Mouse (Mus musculus) erythroblast, embryonic 14.5 days (primary cell): ENCODE results near the gene Tmem181a.
"Not testable (repeated sequence)": the region's sequence is repeated elsewhere in the genome, so short reads cannot be mapped to it uniquely, and the experiment has no call there.

Experiments used
- GATA1 ChIP-seq: IDR thresholded peaks from 2 replicates; pipeline ENCODE4 v1.6.1; 2012; ENCODE audit warnings: low read length, inconsistent platforms, mixed read lengths
- TAL1 ChIP-seq: IDR thresholded peaks from 3 replicates; pipeline ENCODE4 v1.6.1; 2012; ENCODE audit warnings: low read length, inconsistent platforms, mixed read lengths

DNA sequence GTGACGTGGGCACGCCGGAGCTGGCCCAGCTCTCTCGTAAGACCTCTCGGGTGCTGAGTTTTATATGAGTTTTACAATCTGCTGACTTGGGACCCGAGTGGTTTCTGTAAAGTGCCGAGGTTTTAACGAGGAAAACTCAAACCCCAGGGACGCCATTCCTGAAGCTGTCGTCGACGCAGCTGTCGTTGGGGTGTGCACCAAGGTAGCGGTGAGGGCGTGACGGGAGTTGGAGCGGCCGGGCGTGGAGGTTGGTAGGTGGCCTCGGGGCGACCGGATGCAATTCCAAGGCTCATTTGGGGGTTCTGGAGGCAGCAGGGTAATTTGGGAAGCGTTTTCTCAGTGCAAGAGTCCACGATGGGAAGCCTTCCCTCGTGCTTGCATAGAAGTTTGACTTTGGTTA lies 14.2 kb downstream of the Tmem181a start:
- not testable (repeated sequence) for TF ChIP-seq GATA1, TAL1
